Mouse (Mus musculus): ENCODE data around the gene Sapcd1. TPM values are rescaled to one million over a fixed set of nuclear protein-coding genes. Genes with fewer than 3 reads are reported as not detected.
A peak's percentile ranks its signal among the peaks of the same experiment; 100 is the strongest.

The Sapcd1 gene
- polyA plus RNA-seq, 1 experiment from 2014 or later = 1.7 TPM

GRCm38 (mm10) chr17:35057090-35057489, 29.3 kb upstream of the Sapcd1 start:
- Histone ChIP-seq H3K36me3 (ENCODE audit: control insufficient read depth, insufficient read depth, low read length) (peaks cover 15% of the 10 kb centered on the region), H3K4me3 (ENCODE audit: low read length) (no peak overlapping the region), H3K27ac (ENCODE audit: low read depth, low read length) (no peak overlapping the region), H3K4me1 (ENCODE audit: control insufficient read depth, insufficient read depth, low read depth, low read length) (peaks cover 14% of the 10 kb centered on the region), H3K9me3 (ENCODE audit: control insufficient read depth, low read length) (no peaks in the 10 kb centered on the region), H3K9ac (ENCODE audit: low read depth, low read length) (no peak overlapping the region), H3K27me3 (replicated peaks; ENCODE audit: control insufficient read depth, insufficient read depth, low read length) (no peaks in the 10 kb centered on the region), H3K4me2 (ENCODE audit: low read length) (no peak overlapping the region)
- ATAC-seq = no peak
- 74% methylated on average over 3 of the region's 3 CpGs for WGBS

- 93% methylated on average over 7 of the region's 7 CpGs for WGBS
Observed at GRCm38 (mm10) chr17:35055691-35056495, 28.1 kb upstream of the Sapcd1 start.

GRCm38 (mm10) chr17:35052271-35052798, 24.5 kb upstream of the Sapcd1 start:
- Histone ChIP-seq H3K4me1 (ENCODE audit: control insufficient read depth, insufficient read depth, low read depth, low read length) (peaks cover 10% of the 10 kb centered on the region), H3K4me3 (ENCODE audit: low read length) (peak overlapping the region; percentile 43; the same call in 1 of the 2 replicates), H3K4me2 (ENCODE audit: low read length) (peak overlapping the region; percentile 64), H3K9ac (ENCODE audit: low read depth, low read length) (peak overlapping the region; percentile 68), H3K27me3 (replicated peaks; ENCODE audit: control insufficient read depth, insufficient read depth, low read length) (no peaks in the 10 kb centered on the region), H3K27ac (ENCODE audit: low read depth, low read length) (peak overlapping the region; percentile 66), H3K9me3 (ENCODE audit: control insufficient read depth, low read length) (no peaks in the 10 kb centered on the region), H3K36me3 (ENCODE audit: control insufficient read depth, insufficient read depth, low read length) (peaks cover 6% of the 10 kb centered on the region)
- ATAC-seq = no peak
- 70% methylated on average over 12 of the region's 12 CpGs for WGBS

More at GRCm38 (mm10) chr17:35055691-35056495, 28.1 kb upstream of the Sapcd1 start:
- Histone ChIP-seq H3K4me3 (ENCODE audit: low read length) (no peak overlapping the region), H3K4me1 (ENCODE audit: control insufficient read depth, insufficient read depth, low read depth, low read length) (peaks cover 18% of the 10 kb centered on the region), H3K27me3 (replicated peaks; ENCODE audit: control insufficient read depth, insufficient read depth, low read length) (no peaks in the 10 kb centered on the region), H3K4me2 (ENCODE audit: low read length) (no peak overlapping the region), H3K27ac (ENCODE audit: low read depth, low read length) (no peak overlapping the region), H3K9me3 (ENCODE audit: control insufficient read depth, low read length) (no peaks in the 10 kb centered on the region), H3K36me3 (ENCODE audit: control insufficient read depth, insufficient read depth, low read length) (peaks cover 8% of the 10 kb centered on the region), H3K9ac (ENCODE audit: low read depth, low read length) (no peak overlapping the region)
- no peak for ATAC-seq

GRCm38 (mm10) chr17:35051156-35052086, 23.6 kb upstream of the Sapcd1 start:
- WGBS = 4% methylated on average over 21 of the region's 21 CpGs
- peak overlapping the region; percentile 68 for H3K9ac ChIP-seq (ENCODE audit: low read depth, low read length)
- peak overlapping the region; percentile 64 for H3K4me2 ChIP-seq (ENCODE audit: low read length)
- ATAC-seq = peak; percentile 29; the same call in 1 of the 2 replicates
- H3K9me3 ChIP-seq (ENCODE audit: control insufficient read depth, low read length) = no peaks in the 10 kb centered on the region
- no peaks in the 10 kb centered on the region for H3K27me3 ChIP-seq (replicated peaks; ENCODE audit: control insufficient read depth, insufficient read depth, low read length)
- H3K27ac ChIP-seq (ENCODE audit: low read depth, low read length) = peak overlapping the region; percentile 85
- H3K4me1 ChIP-seq (ENCODE audit: control insufficient read depth, insufficient read depth, low read depth, low read length) = peaks cover 10% of the 10 kb centered on the region
- peaks cover 6% of the 10 kb centered on the region for H3K36me3 ChIP-seq (ENCODE audit: control insufficient read depth, insufficient read depth, low read length)
- H3K4me3 ChIP-seq (ENCODE audit: low read length) = peak overlapping the region; percentile 43

- Histone ChIP-seq H3K36me3 (ENCODE audit: control insufficient read depth, insufficient read depth, low read length) (peaks cover 6% of the 10 kb centered on the region), H3K9me3 (ENCODE audit: control insufficient read depth, low read length) (no peaks in the 10 kb centered on the region), H3K27ac (ENCODE audit: low read depth, low read length) (peak overlapping the region; percentile 91), H3K4me2 (ENCODE audit: low read length) (peak overlapping the region; percentile 64), H3K4me3 (ENCODE audit: low read length) (peak overlapping the region; percentile 43), H3K9ac (ENCODE audit: low read depth, low read length) (peak overlapping the region; percentile 68), H3K4me1 (ENCODE audit: control insufficient read depth, insufficient read depth, low read depth, low read length) (peaks cover 10% of the 10 kb centered on the region), H3K27me3 (replicated peaks; ENCODE audit: control insufficient read depth, insufficient read depth, low read length) (no peaks in the 10 kb centered on the region)
- 1% methylated on average over 27 of the region's 27 CpGs for WGBS
- ATAC-seq = no peak
Observed at GRCm38 (mm10) chr17:35050126-35050750, 22.4 kb upstream of the Sapcd1 start.

- 1% methylated on average over 11 of the region's 11 CpGs for WGBS
- ATAC-seq = no peak
- H3K27me3 ChIP-seq (replicated peaks; ENCODE audit: control insufficient read depth, insufficient read depth, low read length) = no peaks in the 10 kb centered on the region
- H3K36me3 ChIP-seq (ENCODE audit: control insufficient read depth, insufficient read depth, low read length) = peaks cover 6% of the 10 kb centered on the region
- H3K4me3 ChIP-seq (ENCODE audit: low read length) = peak within 1 kb of the TSS; percentile 43
- H3K4me2 ChIP-seq (ENCODE audit: low read length) = peak within 1 kb of the TSS; percentile 64
- H3K27ac ChIP-seq (ENCODE audit: low read depth, low read length) = peak within 1 kb of the TSS; percentile 91
- H3K4me1 ChIP-seq (ENCODE audit: control insufficient read depth, insufficient read depth, low read depth, low read length) = peaks cover 10% of the 10 kb centered on the region
- H3K9me3 ChIP-seq (ENCODE audit: control insufficient read depth, low read length) = no peaks in the 10 kb centered on the region
- peak within 1 kb of the TSS; percentile 68 for H3K9ac ChIP-seq (ENCODE audit: low read depth, low read length)
Observed at GRCm38 (mm10) chr17:35049561-35050016, 21.8 kb upstream of the Sapcd1 start, which contains the start of gene Clic1. TSS of gene Clic1 (plus strand) at chr17:35049966.

- Histone ChIP-seq H3K9me3 (ENCODE audit: control insufficient read depth, low read length) (no peaks in the 10 kb centered on the region), H3K4me2 (ENCODE audit: low read length) (no peak overlapping the region; the same call in 1 of the 2 replicates), H3K9ac (ENCODE audit: low read depth, low read length) (no peak overlapping the region; the same call in 1 of the 2 replicates), H3K36me3 (ENCODE audit: control insufficient read depth, insufficient read depth, low read length) (peaks cover 1% of the 10 kb centered on the region; the same call in 1 of the 2 replicates), H3K27me3 (replicated peaks; ENCODE audit: control insufficient read depth, insufficient read depth, low read length) (no peaks in the 10 kb centered on the region), H3K27ac (ENCODE audit: low read depth, low read length) (peak overlapping the region; percentile 91), H3K4me1 (ENCODE audit: control insufficient read depth, insufficient read depth, low read depth, low read length) (peaks cover 10% of the 10 kb centered on the region), H3K4me3 (ENCODE audit: low read length) (no peak overlapping the region)
- WGBS = 73% methylated on average over 5 of the region's 5 CpGs
- no peak for ATAC-seq
Observed at GRCm38 (mm10) chr17:35048932-35049440, 21.2 kb upstream of the Sapcd1 start.

- ATAC-seq = no peak
- no peaks in the 10 kb centered on the region for H3K36me3 ChIP-seq (ENCODE audit: control insufficient read depth, insufficient read depth, low read length)
- H3K27ac ChIP-seq (ENCODE audit: low read depth, low read length) = peak overlapping the region; percentile 13; the same call in 1 of the 2 replicates
- WGBS = 42% methylated on average over 11 of the region's 11 CpGs
- peaks cover 10% of the 10 kb centered on the region for H3K4me1 ChIP-seq (ENCODE audit: control insufficient read depth, insufficient read depth, low read depth, low read length)
- no peaks in the 10 kb centered on the region for H3K27me3 ChIP-seq (replicated peaks; ENCODE audit: control insufficient read depth, insufficient read depth, low read length)
- H3K4me3 ChIP-seq (ENCODE audit: low read length) = no peak overlapping the region
- no peak overlapping the region for H3K4me2 ChIP-seq (ENCODE audit: low read length)
- H3K9ac ChIP-seq (ENCODE audit: low read depth, low read length) = no peak overlapping the region
- no peaks in the 10 kb centered on the region for H3K9me3 ChIP-seq (ENCODE audit: control insufficient read depth, low read length)
Observed at GRCm38 (mm10) chr17:35048149-35048931, 20.5 kb upstream of the Sapcd1 start.

All from hindbrain, embryonic 16.5 days (tissue).